Mouse (Mus musculus): Measurements from ENCODE around the gene Muc5ac. TPM values are rescaled to one million over a fixed set of nuclear protein-coding genes. Genes with fewer than 3 reads are reported as not detected.

Muc5ac gene
- polyA plus RNA-seq, 1 experiment: not detected

- WGBS: 52% methylated on average over 4 of the region's 4 CpGs
- H3K4me1 ChIP-seq (ENCODE audit: control insufficient read depth, insufficient read depth, low read length): no peaks in the 10 kb centered on the region
- no peak overlapping the region for H3K27ac ChIP-seq (ENCODE audit: insufficient read depth, low read depth, low read length)
- H3K4me3 ChIP-seq (ENCODE audit: insufficient read depth, low read depth, low read length): no peak overlapping the region
- no peak for TF ChIP-seq CTCF (IDR thresholded peaks at IDR 0.05; ENCODE audit: insufficient read depth, low read depth, low read length)
These were observed 34.0 kb downstream of the Muc5ac start for GRCm38 (mm10) chr7:141822582-141823261.

GRCm38 (mm10) chr7:141823699-141824098 lies 34.9 kb downstream of the Muc5ac start:
- Histone ChIP-seq H3K4me3 (ENCODE audit: insufficient read depth, low read depth, low read length) (no peak overlapping the region), H3K27ac (ENCODE audit: insufficient read depth, low read depth, low read length) (no peak overlapping the region), H3K4me1 (ENCODE audit: control insufficient read depth, insufficient read depth, low read length) (no peaks in the 10 kb centered on the region)
- WGBS: 90% methylated on average over 6 of the region's 6 CpGs
- TF ChIP-seq POLR2A (IDR thresholded peaks at IDR 0.05; ENCODE audit: insufficient read depth, low read depth, low read length): no peak
- no peak for TF ChIP-seq CTCF (IDR thresholded peaks at IDR 0.05; ENCODE audit: insufficient read depth, low read depth, low read length)

- Histone ChIP-seq H3K27ac (ENCODE audit: insufficient read depth, low read depth, low read length) (no peak overlapping the region), H3K4me1 (ENCODE audit: control insufficient read depth, insufficient read depth, low read length) (no peaks in the 10 kb centered on the region), H3K4me3 (ENCODE audit: insufficient read depth, low read depth, low read length) (no peak overlapping the region)
- TF ChIP-seq CTCF (IDR thresholded peaks at IDR 0.05; ENCODE audit: insufficient read depth, low read depth, low read length): no peak
- TF ChIP-seq POLR2A (IDR thresholded peaks at IDR 0.05; ENCODE audit: insufficient read depth, low read depth, low read length): no peak
- 97% methylated on average over 9 of the region's 9 CpGs for WGBS
These were observed 35.6 kb downstream of the Muc5ac start for GRCm38 (mm10) chr7:141824398-141824797.

GRCm38 (mm10) chr7:141835941-141836340 lies 47.2 kb downstream of the Muc5ac start:
- WGBS: 85% methylated on average over 7 of the region's 7 CpGs
- TF ChIP-seq POLR2A (IDR thresholded peaks at IDR 0.05; ENCODE audit: insufficient read depth, low read depth, low read length): no peak
- TF ChIP-seq CTCF (IDR thresholded peaks at IDR 0.05; ENCODE audit: insufficient read depth, low read depth, low read length): no peak
- no peak overlapping the region for H3K27ac ChIP-seq (ENCODE audit: insufficient read depth, low read depth, low read length)

GRCm38 (mm10) chr7:141836423-141836822 lies 47.7 kb downstream of the Muc5ac start:
- H3K27ac ChIP-seq (ENCODE audit: insufficient read depth, low read depth, low read length): no peak overlapping the region
- WGBS: 87% methylated on average over 8 of the region's 8 CpGs
- H3K4me1 ChIP-seq (ENCODE audit: control insufficient read depth, insufficient read depth, low read length): peaks cover 10% of the 10 kb centered on the region
- H3K4me3 ChIP-seq (ENCODE audit: insufficient read depth, low read depth, low read length): no peak overlapping the region
- no peak for TF ChIP-seq POLR2A (IDR thresholded peaks at IDR 0.05; ENCODE audit: insufficient read depth, low read depth, low read length)
- no peak for TF ChIP-seq CTCF (IDR thresholded peaks at IDR 0.05; ENCODE audit: insufficient read depth, low read depth, low read length)

More at GRCm38 (mm10) chr7:141835941-141836340, 47.2 kb downstream of the Muc5ac start:
- no peak overlapping the region for H3K4me3 ChIP-seq (ENCODE audit: insufficient read depth, low read depth, low read length)
- peaks cover 6% of the 10 kb centered on the region for H3K4me1 ChIP-seq (ENCODE audit: control insufficient read depth, insufficient read depth, low read length)

GRCm38 (mm10) chr7:141838779-141839178 lies 50.0 kb downstream of the Muc5ac start, which contains the start of gene Muc5b:
TSS of gene Muc5b (plus strand) at chr7:141839070.
- H3K4me3 ChIP-seq (ENCODE audit: insufficient read depth, low read depth, low read length): no peak within 1 kb of the TSS
- TF ChIP-seq CTCF (IDR thresholded peaks at IDR 0.05; ENCODE audit: insufficient read depth, low read depth, low read length) (no peak), POLR2A (IDR thresholded peaks at IDR 0.05; ENCODE audit: insufficient read depth, low read depth, low read length) (no peak)
- H3K27ac ChIP-seq (ENCODE audit: insufficient read depth, low read depth, low read length): no peak within 1 kb of the TSS
- H3K4me1 ChIP-seq (ENCODE audit: control insufficient read depth, insufficient read depth, low read length): peaks cover 10% of the 10 kb centered on the region
- WGBS: 75% methylated on average over 5 of the region's 5 CpGs

GRCm38 (mm10) chr7:141840354-141840753 lies 51.6 kb downstream of the Muc5ac start:
- H3K4me3 ChIP-seq (ENCODE audit: insufficient read depth, low read depth, low read length): no peak overlapping the region
- WGBS: 89% methylated on average over 10 of the region's 10 CpGs
- no peak overlapping the region for H3K27ac ChIP-seq (ENCODE audit: insufficient read depth, low read depth, low read length)
- H3K4me1 ChIP-seq (ENCODE audit: control insufficient read depth, insufficient read depth, low read length): peaks cover 10% of the 10 kb centered on the region
- TF ChIP-seq CTCF (IDR thresholded peaks at IDR 0.05; ENCODE audit: insufficient read depth, low read depth, low read length): no peak
- TF ChIP-seq POLR2A (IDR thresholded peaks at IDR 0.05; ENCODE audit: insufficient read depth, low read depth, low read length): no peak

GRCm38 (mm10) chr7:141861046-141861445 lies 72.3 kb downstream of the Muc5ac start:
- no peaks in the 10 kb centered on the region for H3K4me1 ChIP-seq (ENCODE audit: control insufficient read depth, insufficient read depth, low read length)
- TF ChIP-seq CTCF (IDR thresholded peaks at IDR 0.05; ENCODE audit: insufficient read depth, low read depth, low read length) (no peak), POLR2A (IDR thresholded peaks at IDR 0.05; ENCODE audit: insufficient read depth, low read depth, low read length) (no peak)
- no peak overlapping the region for H3K4me3 ChIP-seq (ENCODE audit: insufficient read depth, low read depth, low read length)
- no peak overlapping the region for H3K27ac ChIP-seq (ENCODE audit: insufficient read depth, low read depth, low read length)
- 88% methylated on average over 4 of the region's 4 CpGs for WGBS

Other genes with a start within 250 kb of the Muc5ac start
- gene Chid1, start 249.1 kb upstream of the Muc5ac start, polyA plus RNA-seq (2012; ENCODE audit: insufficient read depth, insufficient read length, low replicate concordance, missing spikeins): not detected in 2 replicates
- gene Ap2a2, start 226.8 kb upstream of the Muc5ac start, polyA plus RNA-seq (2012; ENCODE audit: insufficient read depth, insufficient read length, low replicate concordance, missing spikeins): not detected in 2 replicates
- not detected in 2 replicates for gene Muc6, start 133.7 kb upstream of the Muc5ac start, polyA plus RNA-seq (2012; ENCODE audit: insufficient read depth, insufficient read length, low replicate concordance, missing spikeins)
- gene Muc2, start 98.6 kb upstream of the Muc5ac start, polyA plus RNA-seq (2012; ENCODE audit: insufficient read depth, insufficient read length, low replicate concordance, missing spikeins): not detected in 2 replicates
- gene Muc5b, start 50.1 kb downstream of the Muc5ac start, polyA plus RNA-seq (2012; ENCODE audit: insufficient read depth, insufficient read length, low replicate concordance, missing spikeins): not detected in 2 replicates
- not detected in 2 replicates for gene Tollip, start 129.5 kb downstream of the Muc5ac start, polyA plus RNA-seq (2012; ENCODE audit: insufficient read depth, insufficient read length, low replicate concordance, missing spikeins)
- gene Brsk2, start 160.8 kb downstream of the Muc5ac start, polyA plus RNA-seq (2012; ENCODE audit: insufficient read depth, insufficient read length, low replicate concordance, missing spikeins): not detected in 2 replicates